Mouse (Mus musculus): ENCODE results near the gene Ccl1. TPM values are rescaled to one million over a fixed set of nuclear protein-coding genes. Genes with fewer than 3 reads are reported as not detected.

Gene Ccl1
- polyA plus RNA-seq, 3 experiments from 2014 or later, result 30.0 to 99.7 (median 35.8) TPM

Other genes starting within 250 kb of the Ccl1 start
- gene Ccl11, start 247.9 kb downstream of the Ccl1 start, polyA plus RNA-seq (2017; shearing (Covaris generic)), result not detected
- not detected for gene Ccl12, start 203.8 kb downstream of the Ccl1 start, polyA plus RNA-seq (2017; shearing (Covaris generic))
- 1 to 10 TPM in 1 of 3 experiments, under 1 TPM in 1, not detected in 1; 0.99 to 4.0 TPM for gene Ccl8, start 190.5 kb downstream of the Ccl1 start, polyA plus RNA-seq (2017; shearing (Covaris generic))
- gene Tmem132e, start 83.2 kb upstream of the Ccl1 start, polyA plus RNA-seq (2017; shearing (Covaris generic)), result not detected

All from inflammation-experienced regulatory T-cells, adult 6 months (primary cell).